Mouse (Mus musculus): Measurements from ENCODE around the gene Fbxo36. TPM values are rescaled to one million over a fixed set of nuclear protein-coding genes. Genes with fewer than 3 reads are reported as not detected.

Fbxo36 gene
- polyA plus RNA-seq, 1 experiment from 2014 or later, result 7.5 TPM

- no peaks in the 10 kb centered on the region for H3K4me1 ChIP-seq (ENCODE audit: control insufficient read depth, insufficient read depth, low read length)
- H3K9me3 ChIP-seq (replicated peaks; ENCODE audit: control insufficient read depth, low read length), result no peaks in the 10 kb centered on the region
- whole genome bisulfite sequencing, result 91% methylated on average over 6 of the region's 6 CpGs
- H3K4me2 ChIP-seq (ENCODE audit: low read length), result no peak overlapping the region
- ATAC-seq, result no peak
- H3K9ac ChIP-seq (ENCODE audit: low read length), result no peak overlapping the region
- no peak overlapping the region for H3K27ac ChIP-seq (ENCODE audit: low read depth, low read length)
- no peaks in the 10 kb centered on the region for H3K27me3 ChIP-seq (replicated peaks; ENCODE audit: control insufficient read depth, insufficient read depth, low read length)
- H3K36me3 ChIP-seq (ENCODE audit: control insufficient read depth, insufficient read depth, low read length), result peaks cover 13% of the 10 kb centered on the region
- H3K4me3 ChIP-seq (ENCODE audit: low read depth, low read length), result no peak overlapping the region
- no peak for DNase-seq (ENCODE audit: low spot score)
Observed at GRCm38 (mm10) chr1:84924134-84924533, 84.5 kb downstream of the Fbxo36 start.

GRCm38 (mm10) chr1:84925599-84925998, 86.0 kb downstream of the Fbxo36 start:
- Histone ChIP-seq H3K36me3 (ENCODE audit: control insufficient read depth, insufficient read depth, low read length) (peaks cover 13% of the 10 kb centered on the region), H3K27ac (ENCODE audit: low read depth, low read length) (no peak overlapping the region), H3K9ac (ENCODE audit: low read length) (no peak overlapping the region), H3K4me3 (ENCODE audit: low read depth, low read length) (no peak overlapping the region), H3K4me2 (ENCODE audit: low read length) (no peak overlapping the region), H3K9me3 (replicated peaks; ENCODE audit: control insufficient read depth, low read length) (no peaks in the 10 kb centered on the region), H3K27me3 (replicated peaks; ENCODE audit: control insufficient read depth, insufficient read depth, low read length) (no peaks in the 10 kb centered on the region), H3K4me1 (ENCODE audit: control insufficient read depth, insufficient read depth, low read length) (no peaks in the 10 kb centered on the region)
- ATAC-seq (no peak), DNase-seq (ENCODE audit: low spot score) (no peak)
- 80% methylated on average over 9 of the region's 9 CpGs for WGBS

GRCm38 (mm10) chr1:84933472-84934150, 94.0 kb downstream of the Fbxo36 start:
- Histone ChIP-seq H3K4me3 (ENCODE audit: low read depth, low read length) (peak overlapping the region; percentile 65), H3K9me3 (replicated peaks; ENCODE audit: control insufficient read depth, low read length) (no peaks in the 10 kb centered on the region), H3K36me3 (ENCODE audit: control insufficient read depth, insufficient read depth, low read length) (0 out of 2 replicates have a peak, but pooled peaks cover 5% of the 10 kb centered on the region), H3K4me1 (ENCODE audit: control insufficient read depth, insufficient read depth, low read length) (0 out of 2 replicates have a peak, but pooled peaks cover 3% of the 10 kb centered on the region), H3K4me2 (ENCODE audit: low read length) (peak overlapping the region; percentile 70), H3K27ac (ENCODE audit: low read depth, low read length) (no peak overlapping the region), H3K27me3 (replicated peaks; ENCODE audit: control insufficient read depth, insufficient read depth, low read length) (no peaks in the 10 kb centered on the region), H3K9ac (ENCODE audit: low read length) (peak overlapping the region; percentile 90)
- DNase-seq (ENCODE audit: low spot score) (peak; percentile 87), ATAC-seq (peak; percentile 16)
- WGBS, result 6% methylated on average over 22 of the region's 22 CpGs

GRCm38 (mm10) chr1:84934151-84934502, 94.5 kb downstream of the Fbxo36 start:
- Histone ChIP-seq H3K27ac (ENCODE audit: low read depth, low read length) (peak overlapping the region; percentile 88), H3K9ac (ENCODE audit: low read length) (peak overlapping the region; percentile 90), H3K4me2 (ENCODE audit: low read length) (peak overlapping the region; percentile 70), H3K4me3 (ENCODE audit: low read depth, low read length) (peak overlapping the region; percentile 65), H3K9me3 (replicated peaks; ENCODE audit: control insufficient read depth, low read length) (no peaks in the 10 kb centered on the region), H3K27me3 (replicated peaks; ENCODE audit: control insufficient read depth, insufficient read depth, low read length) (no peaks in the 10 kb centered on the region), H3K36me3 (ENCODE audit: control insufficient read depth, insufficient read depth, low read length) (0 out of 2 replicates have a peak, but pooled peaks cover 2% of the 10 kb centered on the region), H3K4me1 (ENCODE audit: control insufficient read depth, insufficient read depth, low read length) (0 out of 2 replicates have a peak, but pooled peaks cover 3% of the 10 kb centered on the region)
- ATAC-seq, result no peak
- peak; percentile 69 for DNase-seq (ENCODE audit: low spot score)
- WGBS, result 1% methylated on average over 12 of the region's 12 CpGs

- Histone ChIP-seq H3K9ac (ENCODE audit: low read length) (peak within 1 kb of the TSS; percentile 90), H3K36me3 (ENCODE audit: control insufficient read depth, insufficient read depth, low read length) (no peaks in the 10 kb centered on the region), H3K27me3 (replicated peaks; ENCODE audit: control insufficient read depth, insufficient read depth, low read length) (no peaks in the 10 kb centered on the region), H3K9me3 (replicated peaks; ENCODE audit: control insufficient read depth, low read length) (no peaks in the 10 kb centered on the region), H3K4me2 (ENCODE audit: low read length) (peak within 1 kb of the TSS; percentile 70), H3K4me1 (ENCODE audit: control insufficient read depth, insufficient read depth, low read length) (0 out of 2 replicates have a peak, but pooled peaks cover 3% of the 10 kb centered on the region), H3K27ac (ENCODE audit: low read depth, low read length) (peak within 1 kb of the TSS; percentile 88), H3K4me3 (ENCODE audit: low read depth, low read length) (peak within 1 kb of the TSS; percentile 65)
- peak; percentile 93 for DNase-seq (ENCODE audit: low spot score)
- peak; percentile 84 for ATAC-seq
- under 1% methylated on average over 59 of the region's 59 CpGs for WGBS
Observed at GRCm38 (mm10) chr1:84934503-84935333, 95.1 kb downstream of the Fbxo36 start, which contains the start of gene Slc16a14. Gene Slc16a14 (minus strand): TSS chr1:84935134.

GRCm38 (mm10) chr1:84935668-84936067, 96.0 kb downstream of the Fbxo36 start:
- H3K4me2 ChIP-seq (ENCODE audit: low read length), result peak overlapping the region; percentile 70
- H3K9me3 ChIP-seq (replicated peaks; ENCODE audit: control insufficient read depth, low read length), result no peaks in the 10 kb centered on the region
- H3K36me3 ChIP-seq (ENCODE audit: control insufficient read depth, insufficient read depth, low read length), result no peaks in the 10 kb centered on the region
- H3K4me1 ChIP-seq (ENCODE audit: control insufficient read depth, insufficient read depth, low read length), result 0 out of 2 replicates have a peak, but pooled peaks cover 3% of the 10 kb centered on the region
- no peak for ATAC-seq
- H3K27me3 ChIP-seq (replicated peaks; ENCODE audit: control insufficient read depth, insufficient read depth, low read length), result no peaks in the 10 kb centered on the region
- DNase-seq (ENCODE audit: low spot score), result peak; percentile 63
- H3K4me3 ChIP-seq (ENCODE audit: low read depth, low read length), result peak overlapping the region; percentile 65; the same call in 1 of the 2 replicates
- peak overlapping the region; percentile 90 for H3K9ac ChIP-seq (ENCODE audit: low read length)
- no peak overlapping the region for H3K27ac ChIP-seq (ENCODE audit: low read depth, low read length)
- WGBS, result 53% methylated on average over 9 of the region's 9 CpGs

GRCm38 (mm10) chr1:84936716-84937510, 97.3 kb downstream of the Fbxo36 start:
- Histone ChIP-seq H3K9me3 (replicated peaks; ENCODE audit: control insufficient read depth, low read length) (no peaks in the 10 kb centered on the region), H3K9ac (ENCODE audit: low read length) (no peak overlapping the region), H3K27me3 (replicated peaks; ENCODE audit: control insufficient read depth, insufficient read depth, low read length) (no peaks in the 10 kb centered on the region), H3K36me3 (ENCODE audit: control insufficient read depth, insufficient read depth, low read length) (no peaks in the 10 kb centered on the region), H3K4me3 (ENCODE audit: low read depth, low read length) (no peak overlapping the region), H3K27ac (ENCODE audit: low read depth, low read length) (no peak overlapping the region), H3K4me1 (ENCODE audit: control insufficient read depth, insufficient read depth, low read length) (0 out of 2 replicates have a peak, but pooled peaks cover 3% of the 10 kb centered on the region), H3K4me2 (ENCODE audit: low read length) (no peak overlapping the region)
- DNase-seq (ENCODE audit: low spot score) (no peak), ATAC-seq (no peak)
- WGBS, result 87% methylated on average over 19 of the region's 19 CpGs

- no peaks in the 10 kb centered on the region for H3K36me3 ChIP-seq (ENCODE audit: control insufficient read depth, insufficient read depth, low read length)
- H3K4me2 ChIP-seq (ENCODE audit: low read length), result no peak overlapping the region
- no peaks in the 10 kb centered on the region for H3K9me3 ChIP-seq (replicated peaks; ENCODE audit: control insufficient read depth, low read length)
- H3K4me1 ChIP-seq (ENCODE audit: control insufficient read depth, insufficient read depth, low read length), result no peaks in the 10 kb centered on the region
- WGBS, result 80% methylated on average over 4 of the region's 4 CpGs
- no peak overlapping the region for H3K27ac ChIP-seq (ENCODE audit: low read depth, low read length)
- no peak overlapping the region for H3K9ac ChIP-seq (ENCODE audit: low read length)
- no peak overlapping the region for H3K4me3 ChIP-seq (ENCODE audit: low read depth, low read length)
- H3K27me3 ChIP-seq (replicated peaks; ENCODE audit: control insufficient read depth, insufficient read depth, low read length), result no peaks in the 10 kb centered on the region
- no peak for ATAC-seq
- DNase-seq (ENCODE audit: low spot score), result no peak
Observed at GRCm38 (mm10) chr1:84939466-84939865, 99.8 kb downstream of the Fbxo36 start.
